Mouse (Mus musculus) midbrain, embryonic 15.5 days (tissue): ENCODE data around the gene Fam20c. TPM values are rescaled to one million over a fixed set of nuclear protein-coding genes. Genes with fewer than 3 reads are reported as not detected.

Experiments used
- ATAC-seq: fragments of 200-750 bp; cut with Nextera tagmentation; replicated peaks from 2 replicates; pipeline ENCODE4 v1.8.0; 2017; ENCODE audit warnings: moderate TSS enrichment
- H3K27ac ChIP-seq: fragments of 300-500 bp; sonication (generic); 2 replicates; pipeline ENCODE4 v1.5.1; 2015; ENCODE audit warnings: mild to moderate bottlenecking, inconsistent platforms
- H3K27me3 ChIP-seq: fragments of 300-500 bp; sonication (generic); replicated peaks from 2 replicates; pipeline ENCODE4 v1.6.1; 2015; ENCODE audit warnings: inconsistent platforms
- H3K36me3 ChIP-seq: fragments of 300-500 bp; sonication (generic); replicated peaks from 2 replicates; pipeline ENCODE4 v1.6.1; 2015; ENCODE audit warnings: inconsistent platforms
- H3K4me1 ChIP-seq: fragments of 300-500 bp; sonication (generic); 2 replicates; pipeline ENCODE4 v1.6.1; 2015; ENCODE audit warnings: inconsistent platforms
- H3K4me2 ChIP-seq: fragments of 300-500 bp; sonication (generic); 2 replicates; pipeline ENCODE4 v1.6.1; 2015; ENCODE audit warnings: inconsistent platforms, mild to moderate bottlenecking, moderate library complexity
- H3K4me3 ChIP-seq: fragments of 300-500 bp; sonication (generic); 2 replicates; pipeline ENCODE4 v1.5.1; 2015; ENCODE audit warnings: mild to moderate bottlenecking, inconsistent platforms
- H3K9ac ChIP-seq: fragments of 300-500 bp; sonication (generic); 2 replicates; pipeline ENCODE4 v1.6.1; 2015; ENCODE audit warnings: mild to moderate bottlenecking, inconsistent platforms
- H3K9me3 ChIP-seq: fragments of 300-500 bp; sonication (generic); 2 replicates; pipeline ENCODE4 v1.6.1; 2016; ENCODE audit warnings: inconsistent platforms
- WGBS: fragments of 180-500 bp; shearing (Covaris S2); methylation state at CpG from one replicate; pipeline ENCODE4 v1.1.7; 2015; ENCODE audit warnings: mixed read lengths; 5-methylcytosine and 5-hydroxymethylcytosine counted together
- polyA plus RNA-seq: library from polyadenylated mRNA; unstranded; fragments of >200 nt; fragmentation: Nextera tagmentation; extraction: Ambion mirVana; gene quantifications from 2 replicates; pipeline ENCODE4 v1.2.1, GENCODE M21; 2015

Fam20c gene
- polyA plus RNA-seq, 1 experiment from 2014 or later: 57.9 TPM

DNA sequence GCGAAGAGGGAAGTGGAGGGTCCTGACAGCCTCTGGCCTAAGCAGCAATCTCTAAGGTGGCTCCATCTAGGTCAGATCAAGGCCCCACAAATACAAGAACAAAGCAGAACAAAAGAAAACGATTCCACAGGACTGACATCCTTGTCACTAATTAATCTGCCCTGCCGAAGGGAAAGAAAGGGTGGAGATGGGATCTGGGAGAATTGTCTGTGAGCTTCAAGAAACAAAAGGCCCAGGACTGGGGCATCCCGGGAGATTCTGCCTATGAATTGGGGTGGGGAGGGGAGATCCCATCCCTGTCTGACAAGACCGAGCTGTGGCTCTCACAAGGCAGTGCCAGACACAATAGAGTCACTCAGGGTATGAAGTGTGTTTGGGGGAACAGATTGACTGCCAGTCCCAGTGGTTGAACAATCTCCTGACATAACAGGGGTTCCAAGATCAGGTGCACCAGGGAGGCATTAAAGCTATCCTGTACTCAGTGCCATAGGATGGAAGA lies 7.6 kb downstream of the Fam20c start:
- Histone ChIP-seq H3K4me3 (no peak overlapping the region), H3K36me3 (peaks cover 26% of the 10 kb centered on the region), H3K4me1 (peaks cover 54% of the 10 kb centered on the region), H3K4me2 (peak overlapping the region; percentile 12), H3K27me3 (no peaks in the 10 kb centered on the region), H3K9me3 (no peaks in the 10 kb centered on the region), H3K27ac (no peak overlapping the region), H3K9ac (no peak overlapping the region)
- no peak for ATAC-seq
- WGBS: 22% methylated on average over 5 of the region's 5 CpGs

DNA sequence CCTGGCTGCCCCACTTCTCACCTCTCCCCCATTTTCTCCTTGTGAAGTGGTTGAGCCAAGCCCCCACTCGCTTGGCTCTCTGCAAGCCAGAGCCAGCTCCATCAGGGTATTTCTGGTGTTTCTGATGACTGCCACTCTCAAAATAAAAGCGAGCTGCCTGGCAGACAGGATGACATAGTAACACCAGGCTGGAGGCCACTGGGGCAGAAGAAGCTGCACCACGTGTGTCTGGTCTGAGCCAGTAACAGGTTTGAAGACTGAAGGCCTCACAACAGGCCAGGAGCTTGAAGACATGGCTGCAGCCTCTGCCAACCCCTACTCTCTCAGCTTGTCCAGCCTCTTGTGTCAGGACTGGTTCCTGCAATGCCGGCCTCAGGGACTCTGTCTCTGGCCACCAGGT lies 8.0 kb downstream of the Fam20c start:
- H3K4me1 ChIP-seq: peaks cover 50% of the 10 kb centered on the region
- ATAC-seq: no peak
- peaks cover 31% of the 10 kb centered on the region for H3K36me3 ChIP-seq

DNA sequence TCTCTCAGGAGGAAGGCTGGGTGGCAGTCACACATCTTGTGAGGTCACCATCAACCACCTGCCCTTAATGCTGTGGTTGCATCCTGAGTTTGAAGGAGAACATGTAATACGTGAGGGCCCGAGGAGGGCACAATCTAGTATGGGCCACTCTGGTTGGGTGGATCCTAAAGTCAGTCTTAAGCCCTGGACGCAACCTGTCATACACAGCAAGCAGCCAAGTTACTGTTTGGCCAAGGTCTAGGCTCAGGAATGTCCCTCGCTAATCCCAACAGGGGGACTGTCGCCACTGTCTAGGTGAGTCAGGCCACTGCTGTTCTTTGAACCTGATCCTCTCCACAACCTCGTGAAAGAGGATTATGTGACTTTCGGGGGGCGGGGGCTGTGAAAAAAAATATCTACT lies 10.3 kb downstream of the Fam20c start:
- Histone ChIP-seq H3K27ac (no peak overlapping the region), H3K4me2 (no peak overlapping the region), H3K36me3 (peaks cover 34% of the 10 kb centered on the region; the same call in 1 of the 2 replicates), H3K4me3 (no peak overlapping the region), H3K27me3 (no peaks in the 10 kb centered on the region), H3K4me1 (peaks cover 27% of the 10 kb centered on the region), H3K9me3 (no peaks in the 10 kb centered on the region), H3K9ac (no peak overlapping the region)
- 85% methylated on average over 8 of the region's 8 CpGs for WGBS
- no peak for ATAC-seq

More for the DNA sequence above, 8.0 kb downstream of the Fam20c start:
- H3K27ac ChIP-seq: no peak overlapping the region
- WGBS: 80% methylated on average over 4 of the region's 4 CpGs
- no peaks in the 10 kb centered on the region for H3K27me3 ChIP-seq
- H3K9me3 ChIP-seq: no peaks in the 10 kb centered on the region
- no peak overlapping the region for H3K9ac ChIP-seq
- no peak overlapping the region for H3K4me2 ChIP-seq
- no peak overlapping the region for H3K4me3 ChIP-seq

DNA sequence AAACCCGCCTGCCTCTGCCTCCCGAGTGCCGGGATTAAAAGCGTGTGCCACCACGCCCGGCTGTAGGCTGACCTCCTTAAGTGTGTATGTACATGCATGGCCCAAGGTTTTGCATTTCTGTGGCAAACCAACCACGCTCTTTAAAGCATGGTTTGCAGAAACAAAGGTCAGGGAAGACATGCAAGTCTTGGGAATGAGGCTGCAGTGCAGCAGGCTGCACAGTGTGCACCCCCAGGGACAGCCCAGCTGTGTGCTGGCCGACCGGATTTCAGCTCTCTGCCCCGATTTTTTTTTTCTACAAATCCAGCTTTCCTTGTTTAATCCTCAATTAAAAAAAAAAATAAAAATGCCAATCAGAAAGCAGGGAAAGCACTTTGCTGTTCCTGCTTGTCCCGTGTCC lies 13.3 kb downstream of the Fam20c start:
- peaks cover 35% of the 10 kb centered on the region; the same call in 1 of the 2 replicates for H3K36me3 ChIP-seq
- no peak overlapping the region for H3K9ac ChIP-seq
- no peak overlapping the region for H3K4me2 ChIP-seq
- H3K4me1 ChIP-seq: no peaks in the 10 kb centered on the region
- no peak overlapping the region for H3K27ac ChIP-seq
- ATAC-seq: no peak
- no peaks in the 10 kb centered on the region for H3K9me3 ChIP-seq
- H3K4me3 ChIP-seq: no peak overlapping the region
- 82% methylated on average over 11 of the region's 11 CpGs for WGBS
- no peaks in the 10 kb centered on the region for H3K27me3 ChIP-seq

DNA sequence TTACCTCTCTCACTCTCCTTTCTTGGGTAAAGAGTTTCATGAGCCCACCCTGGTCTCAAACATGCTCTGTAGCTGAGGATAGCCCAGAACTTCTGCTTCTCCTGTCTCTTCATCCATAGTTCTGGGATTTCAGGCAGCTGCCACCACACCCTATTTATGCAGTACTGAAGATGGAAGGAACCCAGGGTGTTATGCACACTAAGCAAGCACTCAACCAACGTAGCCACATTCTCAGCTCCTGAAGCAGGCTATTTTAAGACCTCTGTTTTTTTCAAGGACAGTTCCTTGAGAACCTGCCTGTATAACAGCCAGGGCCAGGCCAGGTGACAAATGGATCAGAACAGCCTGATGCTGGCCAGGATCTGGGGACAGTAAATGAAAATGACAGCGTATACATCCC lies 14.4 kb downstream of the Fam20c start:
- no peaks in the 10 kb centered on the region for H3K9me3 ChIP-seq
- 86% methylated on average over 2 of the region's 2 CpGs for WGBS
- no peaks in the 10 kb centered on the region for H3K27me3 ChIP-seq
- no peak overlapping the region for H3K9ac ChIP-seq
- H3K4me3 ChIP-seq: no peak overlapping the region
- H3K4me2 ChIP-seq: no peak overlapping the region
- H3K27ac ChIP-seq: no peak overlapping the region
- H3K4me1 ChIP-seq: no peaks in the 10 kb centered on the region
- no peak for ATAC-seq
- peaks cover 27% of the 10 kb centered on the region; the same call in 1 of the 2 replicates for H3K36me3 ChIP-seq

DNA sequence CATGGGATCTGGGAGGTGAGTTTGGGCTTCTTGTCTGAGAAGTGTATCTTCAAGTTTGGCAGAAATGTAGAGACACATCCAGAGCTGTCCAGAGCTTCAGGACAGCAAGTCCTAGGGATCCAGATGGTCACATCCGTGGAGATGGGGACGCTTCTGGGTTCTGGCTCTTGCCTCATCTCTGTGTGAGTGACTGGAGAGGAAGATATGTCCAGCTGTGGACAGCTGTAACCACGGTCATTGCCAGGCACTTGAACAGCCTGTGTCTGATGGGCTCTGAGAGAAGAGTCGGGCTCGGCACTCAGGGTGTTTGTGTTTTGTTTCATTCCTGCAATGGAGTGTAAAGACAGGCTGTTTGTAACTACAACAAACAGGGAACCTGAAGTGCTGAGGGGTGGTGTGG lies 14.8 kb downstream of the Fam20c start:
- H3K4me1 ChIP-seq: no peaks in the 10 kb centered on the region
- no peak overlapping the region for H3K4me3 ChIP-seq
- no peak overlapping the region for H3K9ac ChIP-seq
- H3K27ac ChIP-seq: no peak overlapping the region
- no peak for ATAC-seq
- no peak overlapping the region for H3K4me2 ChIP-seq
- H3K36me3 ChIP-seq: peaks cover 27% of the 10 kb centered on the region; the same call in 1 of the 2 replicates
- H3K27me3 ChIP-seq: no peaks in the 10 kb centered on the region
- no peaks in the 10 kb centered on the region for H3K9me3 ChIP-seq
- WGBS: 78% methylated on average over 5 of the region's 5 CpGs

DNA sequence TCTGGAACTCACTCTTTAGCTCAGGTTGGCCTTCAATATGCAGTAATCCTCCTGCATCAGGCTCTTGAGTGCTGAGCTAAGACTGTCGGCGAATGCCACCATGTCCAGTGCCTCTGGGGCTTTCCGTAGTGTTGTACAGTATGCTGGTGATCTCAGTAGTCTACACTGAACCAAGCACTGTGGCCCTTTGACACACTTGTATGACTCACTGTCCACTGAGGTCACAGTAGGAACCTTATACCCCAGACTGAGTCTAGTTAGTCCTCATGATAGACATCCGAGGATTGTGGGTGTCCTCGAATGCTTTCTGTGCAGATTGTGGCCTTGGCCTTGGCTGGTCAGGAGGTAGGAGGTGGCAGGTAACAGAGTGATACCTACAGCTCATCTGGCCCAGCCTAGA lies 20.8 kb downstream of the Fam20c start:
- Histone ChIP-seq H3K4me3 (no peak overlapping the region), H3K9me3 (no peaks in the 10 kb centered on the region), H3K27me3 (no peaks in the 10 kb centered on the region), H3K36me3 (peaks cover 19% of the 10 kb centered on the region), H3K9ac (no peak overlapping the region), H3K27ac (no peak overlapping the region), H3K4me1 (peaks cover 16% of the 10 kb centered on the region), H3K4me2 (no peak overlapping the region)
- no peak for ATAC-seq
- WGBS: 93% methylated on average over 5 of the region's 5 CpGs

DNA sequence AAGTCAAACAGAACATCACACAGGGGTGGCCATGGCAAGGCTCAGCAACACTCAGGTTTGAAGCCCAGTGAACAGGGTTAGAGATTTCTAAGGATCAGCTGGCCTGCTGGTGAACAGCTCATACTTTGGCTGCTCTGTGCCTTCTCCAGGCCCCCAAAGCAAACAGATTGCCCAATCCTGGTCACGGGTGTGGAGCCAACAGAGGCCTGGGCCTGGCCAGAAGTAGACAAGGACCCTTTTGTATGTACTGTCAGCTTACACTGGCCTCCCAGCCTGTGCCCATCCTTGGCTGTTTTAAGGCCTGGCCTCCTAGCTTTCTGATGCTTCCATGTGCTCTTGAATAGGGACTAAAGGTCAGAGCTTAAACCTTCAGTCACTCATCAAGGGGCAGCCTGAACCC lies 22.0 kb downstream of the Fam20c start:
- H3K27me3 ChIP-seq: no peaks in the 10 kb centered on the region
- WGBS: 85% methylated on average over 1 of the region's 1 CpGs
- ATAC-seq: no peak
- no peak overlapping the region for H3K4me3 ChIP-seq
- no peak overlapping the region for H3K27ac ChIP-seq
- no peaks in the 10 kb centered on the region for H3K9me3 ChIP-seq
- H3K4me1 ChIP-seq: peaks cover 21% of the 10 kb centered on the region
- H3K4me2 ChIP-seq: no peak overlapping the region
- H3K9ac ChIP-seq: no peak overlapping the region
- peaks cover 19% of the 10 kb centered on the region for H3K36me3 ChIP-seq

DNA sequence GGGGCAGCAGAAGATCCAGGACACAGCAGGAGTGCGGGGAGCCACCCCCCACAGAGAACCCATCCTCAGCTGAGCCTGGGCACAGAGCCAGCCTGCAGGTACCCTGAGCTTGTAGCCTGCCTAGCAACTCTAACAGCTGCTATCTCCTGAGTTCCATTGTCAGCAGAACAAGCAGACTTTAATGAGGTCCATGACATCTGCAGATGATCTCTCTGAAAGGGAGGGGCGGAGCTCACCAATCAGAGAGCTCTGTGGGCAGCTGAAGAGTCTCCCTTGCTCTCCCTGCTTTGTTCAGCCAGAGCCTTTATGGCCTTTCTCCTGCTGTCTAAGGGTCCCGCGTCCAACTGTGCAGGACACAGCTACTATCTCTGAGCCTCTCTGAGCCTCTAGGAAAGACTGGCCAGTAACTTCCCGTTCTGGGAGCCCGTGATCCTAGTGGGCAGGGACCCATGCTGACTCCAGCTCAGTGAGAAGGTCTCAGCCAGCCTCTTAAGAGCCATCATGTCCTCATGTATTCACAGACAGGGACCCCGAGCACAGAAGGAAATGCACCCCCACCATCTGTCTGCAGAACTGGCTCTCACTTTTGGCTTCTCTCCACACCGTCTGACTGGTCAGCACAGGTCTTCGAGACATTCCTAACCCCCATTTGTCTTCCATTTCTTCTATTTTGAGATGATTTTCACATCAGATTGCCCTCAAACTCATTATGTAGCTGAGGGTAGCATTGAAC lies 24.6 kb downstream of the Fam20c start:
- no peak overlapping the region for H3K4me2 ChIP-seq
- ATAC-seq: peak; percentile 74
- no peaks in the 10 kb centered on the region for H3K9me3 ChIP-seq
- H3K9ac ChIP-seq: no peak overlapping the region
- peaks cover 21% of the 10 kb centered on the region for H3K4me1 ChIP-seq
- H3K4me3 ChIP-seq: no peak overlapping the region
- H3K36me3 ChIP-seq: peaks cover 13% of the 10 kb centered on the region
- 42% methylated on average over 9 of the region's 9 CpGs for WGBS
- peak overlapping the region; percentile 71 for H3K27ac ChIP-seq
- no peaks in the 10 kb centered on the region for H3K27me3 ChIP-seq

DNA sequence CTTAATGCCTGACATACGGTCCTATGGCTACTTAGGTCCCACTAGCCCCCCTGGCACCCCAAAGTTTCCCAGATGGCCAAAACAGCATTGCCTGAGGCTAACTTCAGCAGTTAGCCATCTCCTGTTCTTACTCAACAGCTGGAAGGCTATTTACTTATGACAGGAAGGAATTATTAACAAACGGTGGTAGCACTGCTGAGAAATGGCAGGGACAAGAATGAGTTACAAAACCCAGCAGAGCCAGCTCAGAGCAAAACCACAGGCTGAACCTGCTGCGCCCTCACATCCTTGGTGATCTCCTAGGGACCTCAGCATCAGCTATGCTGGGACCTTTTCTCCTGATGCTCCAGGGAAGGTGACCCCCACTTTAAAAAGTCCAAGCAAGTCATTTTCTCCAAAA lies 25.3 kb downstream of the Fam20c start:
- Histone ChIP-seq H3K4me1 (peaks cover 21% of the 10 kb centered on the region), H3K4me3 (no peak overlapping the region), H3K9ac (no peak overlapping the region), H3K4me2 (no peak overlapping the region), H3K27ac (peak overlapping the region; percentile 71), H3K36me3 (peaks cover 13% of the 10 kb centered on the region), H3K27me3 (no peaks in the 10 kb centered on the region), H3K9me3 (no peaks in the 10 kb centered on the region)
- WGBS: 75% methylated on average over 3 of the region's 3 CpGs
- ATAC-seq: no peak

DNA sequence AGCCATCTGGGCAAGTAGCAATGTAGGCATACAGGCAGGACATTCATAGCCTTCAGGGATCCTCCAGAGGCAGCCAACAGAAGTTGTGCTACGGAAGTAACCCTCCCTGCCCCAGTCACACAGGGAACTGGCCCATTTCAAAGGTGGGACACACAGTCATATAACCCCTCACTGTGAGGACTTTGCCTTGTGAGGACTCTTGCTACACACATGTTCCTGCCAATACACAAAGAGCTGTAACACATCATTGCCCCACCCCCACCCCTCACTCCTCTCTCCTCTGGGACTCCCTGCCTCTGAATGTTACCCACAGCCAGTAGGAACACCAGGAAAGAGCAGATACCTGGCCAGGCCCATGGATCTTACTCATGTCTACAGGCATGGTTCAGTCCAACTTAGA lies 28.4 kb downstream of the Fam20c start:
- Histone ChIP-seq H3K4me1 (peaks cover 21% of the 10 kb centered on the region), H3K27me3 (no peaks in the 10 kb centered on the region), H3K4me3 (no peak overlapping the region), H3K4me2 (no peak overlapping the region), H3K36me3 (no peaks in the 10 kb centered on the region; the same call in 1 of the 2 replicates), H3K9me3 (no peaks in the 10 kb centered on the region), H3K27ac (no peak overlapping the region), H3K9ac (no peak overlapping the region)
- 86% methylated on average over 1 of the region's 1 CpGs for WGBS
- ATAC-seq: no peak

DNA sequence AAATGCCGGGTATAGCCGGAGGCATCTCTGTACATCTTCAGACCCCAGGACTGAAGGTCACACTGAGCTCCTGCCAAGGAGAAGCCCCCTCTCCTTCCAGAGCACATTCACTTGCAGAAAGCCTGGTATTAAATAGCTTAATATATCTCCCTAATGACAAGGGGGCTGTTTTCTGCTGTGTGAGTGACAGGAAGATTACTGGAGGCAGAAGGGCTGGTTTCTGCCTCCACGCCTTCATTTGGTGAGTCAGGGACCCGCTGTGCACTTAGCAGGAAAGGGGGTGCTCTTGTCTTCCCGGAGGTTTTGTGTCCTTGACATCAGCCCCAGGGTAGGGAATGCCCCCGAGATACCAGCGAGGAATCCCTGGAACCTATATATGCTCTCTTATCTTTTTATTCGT lies 28.9 kb downstream of the Fam20c start:
- H3K36me3 ChIP-seq: no peaks in the 10 kb centered on the region; the same call in 1 of the 2 replicates
- WGBS: 79% methylated on average over 8 of the region's 8 CpGs
- H3K4me1 ChIP-seq: peaks cover 23% of the 10 kb centered on the region
- H3K27ac ChIP-seq: no peak overlapping the region
- ATAC-seq: no peak
- no peak overlapping the region for H3K4me3 ChIP-seq
- no peaks in the 10 kb centered on the region for H3K27me3 ChIP-seq
- no peaks in the 10 kb centered on the region for H3K9me3 ChIP-seq
- H3K4me2 ChIP-seq: no peak overlapping the region
- H3K9ac ChIP-seq: no peak overlapping the region

DNA sequence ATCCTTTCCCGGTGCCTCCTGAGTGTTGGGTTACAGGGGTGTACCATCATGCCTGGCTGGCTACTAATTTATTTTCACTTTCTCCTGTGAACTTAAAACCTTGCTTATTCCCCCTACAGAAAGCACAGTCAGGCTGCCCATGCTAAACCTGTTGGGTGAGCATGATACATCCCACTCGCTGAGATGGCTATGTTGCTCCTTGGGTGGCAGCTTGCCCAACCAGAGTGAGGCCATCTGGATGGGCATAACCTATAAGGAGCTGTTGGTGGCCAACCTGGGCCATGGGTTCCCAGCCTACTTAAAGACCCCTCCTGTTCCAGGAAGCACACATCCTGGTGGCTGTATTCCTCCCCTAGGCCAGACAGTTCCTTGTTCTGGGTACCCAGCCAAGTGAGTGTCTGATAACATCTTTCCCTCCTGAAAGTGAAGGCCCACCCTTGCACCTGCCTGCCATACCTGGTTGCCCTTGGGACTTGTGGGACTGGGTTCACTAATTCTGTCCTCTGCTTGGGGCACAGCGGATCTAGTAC lies 31.7 kb downstream of the Fam20c start:
- H3K9ac ChIP-seq: no peak overlapping the region
- H3K9me3 ChIP-seq: no peaks in the 10 kb centered on the region
- 91% methylated on average over 3 of the region's 3 CpGs for WGBS
- H3K27ac ChIP-seq: no peak overlapping the region
- no peaks in the 10 kb centered on the region for H3K27me3 ChIP-seq
- H3K36me3 ChIP-seq: no peaks in the 10 kb centered on the region; the same call in 1 of the 2 replicates
- no peak for ATAC-seq
- no peak overlapping the region for H3K4me3 ChIP-seq
- peaks cover 11% of the 10 kb centered on the region for H3K4me1 ChIP-seq
- no peak overlapping the region for H3K4me2 ChIP-seq
